ENCODE assay signal across 15 mouse cellular contexts in the genomic region with DNA sequence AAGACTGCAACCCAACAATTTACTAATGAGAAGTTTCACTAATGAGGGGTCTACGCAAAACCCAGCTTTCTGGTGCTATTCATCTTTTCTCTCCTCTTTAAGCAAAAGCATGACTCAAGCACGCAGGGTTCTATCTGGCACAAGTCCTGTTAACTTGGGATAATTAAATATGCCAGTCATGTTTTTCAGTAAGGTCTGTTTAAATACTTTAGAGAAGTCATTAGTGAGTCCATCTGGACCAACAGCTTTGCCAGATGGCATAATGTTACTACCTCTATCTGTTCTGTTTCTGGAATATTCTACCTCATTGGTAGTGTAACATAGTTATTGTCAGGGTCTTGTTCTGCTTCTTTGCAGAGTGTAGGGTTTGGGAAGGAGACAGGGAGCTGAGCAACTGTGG.
A peak's percentile ranks its signal among the peaks of the same experiment; 100 is the strongest.
DNase-seq lines count a peak whose midpoint lies in the region; ATAC-seq and TF ChIP-seq lines count a peak whose summit lies in the region.
"Had no signal": no experiment of that assay in that cellular context is flagged by ENCODE, and none has a peak within 500 bp of the region (broad histone marks: within the 10 kb centered on the region; RNA-seq: fewer than 3 reads in every experiment).

No protein-coding gene starts in this region.

- TF ChIP-seq CTCF in left cerebral cortex, adult 2 months (IDR thresholded peaks at IDR 0.05): no peak
- TF ChIP-seq CTCF in layer of hippocampus, adult 2 months (conservative IDR thresholded peaks at IDR 0.05): no peak

- intact Hi-C loops in left cerebral cortex, adult 2 months (cut with DNase I): no loop called here

- no peak overlapping the region for H3K4me3 ChIP-seq in left cerebral cortex, adult 2 months
- H3K4me3 ChIP-seq in layer of hippocampus, adult 2 months: no peak overlapping the region
- H3K4me3 ChIP-seq: embryonic facial prominence, embryonic 15.5 days; limb, embryonic 12.5 days; liver, embryonic 15.5 days; midbrain, embryonic 10.5 days had no signal

- H3K27ac ChIP-seq in left cerebral cortex, adult 2 months: no peak overlapping the region
- H3K27ac ChIP-seq in layer of hippocampus, adult 2 months: peak overlapping the region; percentile 51; the same call in 1 of the 2 replicates
- H3K27ac ChIP-seq: embryonic facial prominence, embryonic 15.5 days; limb, embryonic 12.5 days; liver, embryonic 15.5 days; midbrain, embryonic 10.5 days had no signal

- ATAC-seq in cerebellum, adult (ENCODE audit: insufficient number of reproducible peaks, low FRiP score, low TSS enrichment): no peak
- ATAC-seq: intestine, postnatal 0 days had no signal

- DNase-seq in cerebellum, adult 9-10 months: peak; percentile 49
- DNase-seq in left cerebral cortex, adult 11 months (ENCODE audit: low spot score): peak; percentile 4
- DNase-seq in left cerebral cortex, adult 2 months (ENCODE audit: extremely low spot score in 1 of 2, low spot score in 2 of 2): no peak
- DNase-seq in Muller cell, postnatal 12 days (ENCODE audit: inconsistent ontology term): peak; percentile 96
- DNase-seq in layer of hippocampus, adult 2 months (ENCODE audit: low spot score in 2 of 2): peak; percentile 69 to 86
- no peak for DNase-seq in kidney, adult 8-10 months
- no peak for DNase-seq in heart, adult 9 months (ENCODE audit: low spot score in 2 of 2)
- DNase-seq: kidney, postnatal 25 days; thymus, adult 18-20 months had no signal

Comparison
In these comparisons a context has a peak if more than half of its experiments do, and no peak if none do; other contexts are left out.
1. DNase-seq: peak in cerebellum, adult 9-10 months (single experiment), left cerebral cortex, adult 11 months (single experiment), Muller cell, postnatal 12 days (single experiment) and layer of hippocampus, adult 2 months (2 of 2); none in left cerebral cortex, adult 2 months (0 of 2), kidney, adult 8-10 months (0 of 2) and heart, adult 9 months (0 of 2).